Mouse (Mus musculus): ENCODE results near the gene Irak4. TPM values are rescaled to one million over a fixed set of nuclear protein-coding genes. Genes with fewer than 3 reads are reported as not detected.

The Irak4 gene
- total RNA-seq, 2 experiments from 2014 or later, result 2.3 to 2.6 TPM

GRCm38 (mm10) chr15:94600145-94600707 is 56.8 kb downstream of the Irak4 start:
- H3K4me3 ChIP-seq, result peak overlapping the region; percentile 60
- intact Hi-C loops (cut with DNase I), result loop anchor here (2.0 kb wide), 1 partner anchor 41 kb away; no protein-coding TSS in a partner anchor
- peak overlapping the region; percentile 46 for H3K27ac ChIP-seq
- TF ChIP-seq CTCF (IDR thresholded peaks at IDR 0.05), result no peak
- DNase-seq, result no peak

GRCm38 (mm10) chr15:94601339-94601738 is 57.9 kb downstream of the Irak4 start:
- peak; percentile 64 for TF ChIP-seq CTCF (IDR thresholded peaks at IDR 0.05)
- H3K4me3 ChIP-seq, result peak overlapping the region; percentile 60
- peak; percentile 70 for DNase-seq
- H3K27ac ChIP-seq, result no peak overlapping the region
- intact Hi-C loops (cut with DNase I), result loop anchor here (2.0 kb wide), 1 partner anchor 43 kb away; no protein-coding TSS in a partner anchor

GRCm38 (mm10) chr15:94602441-94602840 is 59.0 kb downstream of the Irak4 start:
- no peak for DNase-seq
- H3K4me3 ChIP-seq, result no peak overlapping the region
- intact Hi-C loops (cut with DNase I), result no loop called here
- no peak for TF ChIP-seq CTCF (IDR thresholded peaks at IDR 0.05)
- H3K27ac ChIP-seq, result no peak overlapping the region

GRCm38 (mm10) chr15:94607768-94608167 is 64.3 kb downstream of the Irak4 start:
- intact Hi-C loops (cut with DNase I), result no loop called here

GRCm38 (mm10) chr15:94616036-94616435 is 72.6 kb downstream of the Irak4 start:
- Histone ChIP-seq H3K4me3 (no peak overlapping the region), H3K27ac (no peak overlapping the region)
- no peak for TF ChIP-seq CTCF (IDR thresholded peaks at IDR 0.05)
- no peak for DNase-seq
- intact Hi-C loops (cut with DNase I), result no loop called here

More at GRCm38 (mm10) chr15:94607768-94608167, 64.3 kb downstream of the Irak4 start:
- Histone ChIP-seq H3K4me3 (no peak overlapping the region), H3K27ac (no peak overlapping the region)
- no peak for TF ChIP-seq CTCF (IDR thresholded peaks at IDR 0.05)
- DNase-seq, result no peak

- intact Hi-C loops (cut with DNase I), result no loop called here
- no peak overlapping the region for H3K27ac ChIP-seq
- no peak for TF ChIP-seq CTCF (IDR thresholded peaks at IDR 0.05)
- H3K4me3 ChIP-seq, result no peak overlapping the region
- DNase-seq, result no peak
Observed at GRCm38 (mm10) chr15:94620909-94621308, 77.5 kb downstream of the Irak4 start.

GRCm38 (mm10) chr15:94628463-94628829 is 85.0 kb downstream of the Irak4 start:
- TF ChIP-seq CTCF (IDR thresholded peaks at IDR 0.05), result no peak
- DNase-seq, result no peak
- 0 out of 2 replicates have a peak overlapping the region, but pooled peaks have one; percentile 90 for H3K27ac ChIP-seq
- peak overlapping the region; percentile 84 for H3K4me3 ChIP-seq
- intact Hi-C loops (cut with DNase I), result loop anchor here (5.0 kb wide), 1 partner anchor 34 kb away; no protein-coding TSS in a partner anchor

- Histone ChIP-seq H3K27ac (peak within 1 kb of the TSS; percentile 90), H3K4me3 (peak within 1 kb of the TSS; percentile 84)
- TF ChIP-seq CTCF (IDR thresholded peaks at IDR 0.05), result peak; percentile 23; the same call in 1 of the 2 replicates
- intact Hi-C loops (cut with DNase I), result loop anchor here (5.0 kb wide), 1 partner anchor 33 kb away; no protein-coding TSS in a partner anchor
- DNase-seq, result peak; percentile 86
Observed at GRCm38 (mm10) chr15:94628830-94629601, 85.6 kb downstream of the Irak4 start, which contains the start of gene Tmem117. TSS of gene Tmem117 (plus strand) at chr15:94629232.

- no peak for DNase-seq
- TF ChIP-seq CTCF (IDR thresholded peaks at IDR 0.05), result no peak
- Histone ChIP-seq H3K4me3 (no peak overlapping the region), H3K27ac (no peak overlapping the region)
- intact Hi-C loops (cut with DNase I), result no loop called here
Observed at GRCm38 (mm10) chr15:94630553-94630952, 87.1 kb downstream of the Irak4 start.

Other genes starting within 250 kb of the Irak4 start
- gene Adamts20, start 78.2 kb upstream of the Irak4 start, total RNA-seq (2021), result 1 to 10 TPM; 2.9 to 5.4 TPM
- 1 to 10 TPM; 1.5 TPM for gene Pus7l, start 96 bp upstream of the Irak4 start, total RNA-seq (2021)
- gene Twf1, start 46.2 kb downstream of the Irak4 start, total RNA-seq (2021), result 10 to 100 TPM in 1 of 2 experiments, 1 to 10 TPM in 1; 9.5 to 10.0 TPM
- gene Tmem117, start 85.6 kb downstream of the Irak4 start, total RNA-seq (2021), result 10 to 100 TPM; 16.9 to 19.2 TPM

Data from gastrocnemius, adult 2 months (tissue).